Mouse (Mus musculus) yolk sac, embryonic 10.5 days (tissue): ENCODE data around the gene Ndufa6.
"Not testable (repeated sequence)": the region's sequence is repeated elsewhere in the genome, so short reads cannot be mapped to it uniquely, and the experiment has no call there.

Experiments used
- DNase-seq: peaks from one replicate; pipeline ENCODE4 v3.0.0-alpha.2; 2017; ENCODE audit warnings: low spot score

The Ndufa6 gene

GRCm38 (mm10) chr15:82354126-82354945 is at the start of gene Ndufa6:
TSS of gene Ndufa6 (minus strand) at chr15:82354322.
- DNase-seq, result peak; percentile 97

- no peak for DNase-seq
Observed at GRCm38 (mm10) chr15:82403606-82404005, 49.5 kb upstream of the Ndufa6 start.

- no peak for DNase-seq
Observed at GRCm38 (mm10) chr15:82402741-82403140, 48.6 kb upstream of the Ndufa6 start.

GRCm38 (mm10) chr15:82402106-82402505 is 48.0 kb upstream of the Ndufa6 start:
- no peak for DNase-seq

- no peak for DNase-seq
Observed at GRCm38 (mm10) chr15:82401516-82401915, 47.4 kb upstream of the Ndufa6 start.

- not testable (repeated sequence) for DNase-seq
Observed at GRCm38 (mm10) chr15:82395955-82396354, 41.8 kb upstream of the Ndufa6 start.

- DNase-seq, result not testable (repeated sequence)
Observed at GRCm38 (mm10) chr15:82393922-82394321, 39.8 kb upstream of the Ndufa6 start, which contains the start of gene Cyp2d11. TSS of gene Cyp2d11 (minus strand) at chr15:82394022.

GRCm38 (mm10) chr15:82389916-82390315 is 35.8 kb upstream of the Ndufa6 start:
- not testable (repeated sequence) for DNase-seq

GRCm38 (mm10) chr15:82385729-82386128 is 31.6 kb upstream of the Ndufa6 start:
- no peak for DNase-seq

- no peak for DNase-seq
Observed at GRCm38 (mm10) chr15:82382441-82382840, 28.3 kb upstream of the Ndufa6 start.

GRCm38 (mm10) chr15:82380714-82381062 is 26.6 kb upstream of the Ndufa6 start:
- no peak for DNase-seq

GRCm38 (mm10) chr15:82379871-82380713 is 26.0 kb upstream of the Ndufa6 start, which contains the start of gene Cyp2d22:
TSS of gene Cyp2d22 (minus strand) at chr15:82380260.
- peak; percentile 83 for DNase-seq

GRCm38 (mm10) chr15:82379511-82379870 is 25.4 kb upstream of the Ndufa6 start:
- peak; percentile 81 for DNase-seq

- peak; percentile 37 for DNase-seq
Observed at GRCm38 (mm10) chr15:82378261-82379180, 24.4 kb upstream of the Ndufa6 start.

- no peak for DNase-seq
Observed at GRCm38 (mm10) chr15:82377701-82378100, 23.6 kb upstream of the Ndufa6 start.

GRCm38 (mm10) chr15:82376393-82377138 is 22.4 kb upstream of the Ndufa6 start:
- DNase-seq, result no peak

- DNase-seq, result no peak
Observed at GRCm38 (mm10) chr15:82375855-82376254, 21.7 kb upstream of the Ndufa6 start.

GRCm38 (mm10) chr15:82374437-82374836 is 20.3 kb upstream of the Ndufa6 start:
- no peak for DNase-seq

- no peak for DNase-seq
Observed at GRCm38 (mm10) chr15:82372991-82373390, 18.9 kb upstream of the Ndufa6 start.

GRCm38 (mm10) chr15:82372446-82372845 is 18.3 kb upstream of the Ndufa6 start:
- no peak for DNase-seq

- no peak for DNase-seq
Observed at GRCm38 (mm10) chr15:82368851-82369250, 14.7 kb upstream of the Ndufa6 start.
